Mouse (Mus musculus) stomach, embryonic 16.5 days (tissue): ENCODE measurements around the gene Hnrnpdl. TPM values are rescaled to one million over a fixed set of nuclear protein-coding genes. Genes with fewer than 3 reads are reported as not detected.

Experiments used
- ATAC-seq: fragments of 200-750 bp; cut with Nextera tagmentation; 2 replicates; pipeline ENCODE4 v1.8.0; 2017; ENCODE audit warnings: moderate number of reproducible peaks, moderate TSS enrichment; ENCODE audit not compliant: insufficient read depth, low FRiP score
- H3K27ac ChIP-seq: fragments of 300-500 bp; sonication (generic); 2 replicates; pipeline ENCODE4 v1.5.1; 2014; ENCODE audit warnings: low read length
- H3K27me3 ChIP-seq: fragments of 300-500 bp; sonication (generic); 2 replicates; pipeline ENCODE4 v1.6.1; 2014; ENCODE audit warnings: low read length, control low read depth, mixed read lengths; ENCODE audit not compliant: control insufficient read depth, insufficient read depth
- H3K36me3 ChIP-seq: fragments of 300-500 bp; sonication (generic); 2 replicates; pipeline ENCODE4 v1.6.1; 2014; ENCODE audit warnings: low read length; ENCODE audit not compliant: control insufficient read depth, insufficient read depth
- H3K4me1 ChIP-seq: fragments of 300-500 bp; sonication (generic); 2 replicates; pipeline ENCODE4 v1.6.1; 2014; ENCODE audit warnings: low read length, control low read depth, mixed read lengths; ENCODE audit not compliant: control insufficient read depth, insufficient read depth
- H3K4me2 ChIP-seq: fragments of 300-500 bp; sonication (generic); 2 replicates; pipeline ENCODE4 v1.6.1; 2014; ENCODE audit warnings: low read depth, low read length, mixed read lengths
- H3K4me3 ChIP-seq: fragments of 300-500 bp; sonication (generic); replicated peaks from 2 replicates; pipeline ENCODE4 v1.5.1; 2014; ENCODE audit warnings: mild to moderate bottlenecking, low read length
- H3K9ac ChIP-seq: fragments of 300-500 bp; sonication (generic); 2 replicates; pipeline ENCODE4 v1.6.1; 2014; ENCODE audit warnings: low read length
- H3K9me3 ChIP-seq: fragments of 300-500 bp; sonication (generic); replicated peaks from 2 replicates; pipeline ENCODE4 v1.6.1; 2016; ENCODE audit warnings: low read length, control low read depth; ENCODE audit not compliant: control insufficient read depth
- WGBS: fragments of 180-500 bp; shearing (Covaris S2); extraction: QIAGEN DNeasy Blood & Tissue Kit; methylation state at CpG from one replicate; pipeline ENCODE4 v1.1.7; 2014; 5-methylcytosine and 5-hydroxymethylcytosine counted together
- polyA plus RNA-seq: library from polyadenylated mRNA; unstranded; fragments of >200 nt; fragmentation: Nextera tagmentation; extraction: Ambion mirVana; gene quantifications from 2 replicates; pipeline ENCODE4 v1.2.1, GENCODE M21; 2015

Hnrnpdl gene
- polyA plus RNA-seq, 1 experiment from 2014 or later: 123 TPM

DNA sequence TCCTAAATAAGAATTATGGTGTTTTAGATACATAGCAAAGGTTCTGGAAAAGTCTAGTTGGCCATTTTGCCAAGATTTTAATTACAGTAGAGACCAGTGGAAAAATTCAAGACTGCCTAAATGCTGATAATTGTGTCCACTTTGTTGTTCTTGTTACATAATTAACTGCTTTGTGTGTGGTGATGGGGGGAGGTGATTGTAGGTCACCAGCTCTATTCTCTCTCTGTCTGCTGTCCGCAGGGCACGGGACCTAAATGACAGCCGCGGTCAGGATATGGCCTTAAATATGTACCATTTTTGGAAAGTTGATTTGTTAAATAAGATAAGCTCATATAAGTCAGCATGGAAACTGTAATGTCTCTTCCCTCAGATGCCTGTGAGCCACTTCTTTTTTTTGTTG is 1.8 kb upstream of the Hnrnpdl start:
- Histone ChIP-seq H3K27me3 (no peaks in the 10 kb centered on the region), H3K9ac (no peak overlapping the region), H3K9me3 (no peaks in the 10 kb centered on the region), H3K4me3 (no peak overlapping the region), H3K4me1 (peaks cover 14% of the 10 kb centered on the region), H3K4me2 (peak overlapping the region; percentile 88; the same call in 1 of the 2 replicates), H3K27ac (no peak overlapping the region), H3K36me3 (no peaks in the 10 kb centered on the region)
- ATAC-seq: no peak
- 69% methylated on average over 4 of the region's 4 CpGs for WGBS

DNA sequence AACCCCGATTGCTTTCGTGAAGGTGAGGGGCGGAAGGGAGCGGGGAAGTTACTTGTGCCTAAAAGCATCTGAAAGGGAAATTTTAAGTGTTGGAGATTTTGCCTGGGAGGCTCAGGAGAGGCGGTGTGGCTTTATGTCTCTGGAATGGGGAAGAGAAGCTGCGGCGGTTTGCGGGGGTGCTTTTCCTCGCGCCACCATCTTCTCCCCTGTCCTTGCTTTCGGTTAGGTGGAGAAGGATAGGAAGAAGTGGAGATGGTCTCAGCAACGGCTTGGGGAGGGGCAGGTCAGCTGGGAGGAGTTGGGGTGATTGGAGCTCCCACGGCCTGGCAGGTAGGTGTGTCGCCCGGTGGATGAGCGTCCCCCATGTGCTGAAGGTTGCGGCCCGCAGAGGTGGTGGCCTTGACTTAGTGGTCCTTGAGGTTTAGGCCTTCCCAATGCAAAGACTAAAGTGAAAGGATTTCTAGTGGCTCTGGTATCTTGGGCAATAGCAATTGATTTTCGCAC is 869 bp upstream of the Hnrnpdl start:
- Histone ChIP-seq H3K9me3 (no peaks in the 10 kb centered on the region), H3K4me3 (peak overlapping the region; percentile 91), H3K4me2 (peak overlapping the region; percentile 88), H3K27me3 (no peaks in the 10 kb centered on the region), H3K36me3 (no peaks in the 10 kb centered on the region), H3K9ac (peak overlapping the region; percentile 98), H3K4me1 (peaks cover 17% of the 10 kb centered on the region), H3K27ac (peak overlapping the region; percentile 90)
- WGBS: under 1% methylated on average over 19 of the region's 19 CpGs
- ATAC-seq: no peak

DNA sequence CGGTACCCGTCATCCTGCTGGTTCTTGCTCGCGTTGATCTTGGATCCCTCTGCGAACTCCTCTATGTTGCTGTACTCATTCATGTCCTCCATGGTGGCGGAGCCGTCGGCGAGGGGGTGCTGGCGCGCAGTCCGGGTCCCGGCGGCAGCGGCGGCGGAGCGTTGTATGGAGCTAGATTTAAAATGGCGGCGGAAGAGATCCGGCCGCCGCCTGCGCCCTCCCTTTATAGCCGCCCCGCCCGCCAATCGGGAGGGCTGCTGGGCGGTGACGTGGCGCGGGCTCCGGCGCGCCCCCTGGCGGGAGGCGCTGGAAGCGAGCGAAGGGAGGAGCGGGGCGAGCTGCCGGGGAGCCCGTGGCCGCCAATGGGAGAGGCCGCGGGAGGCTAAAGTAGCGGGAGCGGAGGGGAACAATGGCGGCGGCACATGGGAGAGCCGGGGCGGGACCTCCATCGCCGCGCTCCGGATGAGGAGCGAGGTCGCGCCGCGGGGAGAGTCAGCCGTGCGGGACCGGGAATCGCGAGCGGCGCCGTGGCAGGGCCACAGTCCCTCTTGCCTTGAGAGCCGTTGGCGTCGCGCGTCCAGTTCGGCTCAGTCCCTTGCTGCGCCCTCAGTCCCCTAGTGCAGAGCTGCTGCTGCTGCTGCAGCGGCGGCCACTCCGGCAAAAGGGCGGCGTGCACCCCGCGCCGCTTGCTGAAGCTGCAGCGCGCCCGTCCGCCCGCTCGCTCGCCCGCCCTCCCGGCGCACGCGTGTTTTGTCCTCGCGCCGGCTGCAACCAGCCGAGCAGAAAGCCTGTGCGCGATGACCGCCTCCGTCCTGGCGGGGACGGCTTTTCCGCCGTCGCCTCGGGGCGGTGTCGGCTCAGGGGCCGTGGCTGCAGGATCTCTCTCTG is 506 bp downstream of the Hnrnpdl start:
- no peaks in the 10 kb centered on the region for H3K27me3 ChIP-seq
- H3K27ac ChIP-seq: peak overlapping the region; percentile 98
- ATAC-seq: peak; percentile 74
- WGBS: under 1% methylated on average over 110 of the region's 113 CpGs
- H3K4me3 ChIP-seq: peak overlapping the region; percentile 91
- H3K4me1 ChIP-seq: peaks cover 11% of the 10 kb centered on the region
- peak overlapping the region; percentile 50 for H3K4me2 ChIP-seq
- H3K9me3 ChIP-seq: no peaks in the 10 kb centered on the region
- peaks cover 10% of the 10 kb centered on the region for H3K36me3 ChIP-seq
- H3K9ac ChIP-seq: peak overlapping the region; percentile 99

DNA sequence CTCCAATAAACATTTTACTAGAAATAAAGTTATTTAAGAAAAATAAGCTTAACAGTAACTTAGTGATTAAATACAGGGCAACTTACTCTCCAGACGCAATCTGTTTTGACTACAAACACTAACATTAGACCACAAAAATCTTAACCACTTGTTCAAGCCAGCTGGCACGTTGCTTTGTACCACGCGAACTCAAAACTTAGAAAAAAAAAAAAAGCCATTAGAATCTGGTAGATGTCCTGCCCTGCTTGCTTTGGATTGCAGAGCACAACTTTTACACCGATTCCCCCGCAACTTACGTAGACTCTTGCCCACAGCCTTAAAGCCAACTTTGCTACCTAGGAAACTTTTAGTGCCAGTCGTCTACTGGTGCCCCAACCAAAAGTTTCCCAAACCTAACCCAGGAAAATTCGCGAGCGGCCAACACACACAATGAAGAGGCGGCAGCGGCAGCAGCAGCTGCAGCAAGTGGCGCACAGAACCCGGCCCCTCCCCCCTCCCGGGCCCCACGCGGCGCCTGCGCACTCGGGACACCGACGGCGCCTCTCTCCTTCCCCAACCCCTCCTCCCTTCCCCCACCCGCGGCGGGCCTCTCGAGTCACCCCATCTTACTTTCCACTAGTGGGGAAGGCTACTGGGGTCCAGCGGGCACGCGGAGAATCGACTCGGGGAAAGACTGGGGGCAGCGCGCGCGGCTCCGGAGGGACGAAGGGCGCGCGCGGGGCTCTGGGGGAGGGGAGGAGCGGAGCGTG is 1.3 kb downstream of the Hnrnpdl start:
- Histone ChIP-seq H3K4me1 (0 out of 2 replicates have a peak, but pooled peaks cover 6% of the 10 kb centered on the region), H3K9ac (peak overlapping the region; percentile 99), H3K27me3 (no peaks in the 10 kb centered on the region), H3K4me2 (peak overlapping the region; percentile 74), H3K4me3 (peak overlapping the region; percentile 91), H3K9me3 (no peaks in the 10 kb centered on the region), H3K36me3 (peaks cover 12% of the 10 kb centered on the region), H3K27ac (peak overlapping the region; percentile 97)
- WGBS: under 1% methylated on average over 45 of the region's 45 CpGs
- peak; percentile 34 for ATAC-seq

DNA sequence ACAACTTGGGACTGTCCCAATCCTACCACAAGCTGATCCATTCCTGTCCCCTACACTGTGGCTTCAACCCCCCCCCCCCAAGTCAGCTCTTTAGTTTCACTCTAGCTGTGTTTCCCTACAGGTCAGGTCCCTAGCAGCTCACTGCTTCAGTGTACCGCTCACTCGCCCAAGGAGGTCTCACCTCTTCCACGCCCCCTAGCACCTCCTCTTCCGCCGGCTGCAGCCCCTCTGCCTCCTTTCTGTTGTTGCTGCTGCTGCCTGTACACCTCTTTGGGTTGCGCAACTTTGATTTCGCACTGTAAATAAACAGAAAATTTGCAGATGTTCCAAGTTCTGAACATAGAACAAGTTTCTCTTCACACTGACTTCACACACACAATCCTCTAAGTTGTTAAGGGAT is 2.8 kb downstream of the Hnrnpdl start:
- peaks cover 19% of the 10 kb centered on the region for H3K36me3 ChIP-seq
- H3K4me2 ChIP-seq: peak overlapping the region; percentile 74
- WGBS: 8% methylated on average over 7 of the region's 7 CpGs
- no peaks in the 10 kb centered on the region for H3K9me3 ChIP-seq
- no peak for ATAC-seq
- no peaks in the 10 kb centered on the region for H3K27me3 ChIP-seq
- peak overlapping the region; percentile 91 for H3K4me3 ChIP-seq
- peak overlapping the region; percentile 47; the same call in 1 of the 2 replicates for H3K9ac ChIP-seq
- H3K4me1 ChIP-seq: 0 out of 2 replicates have a peak, but pooled peaks cover 6% of the 10 kb centered on the region
- H3K27ac ChIP-seq: no peak overlapping the region

DNA sequence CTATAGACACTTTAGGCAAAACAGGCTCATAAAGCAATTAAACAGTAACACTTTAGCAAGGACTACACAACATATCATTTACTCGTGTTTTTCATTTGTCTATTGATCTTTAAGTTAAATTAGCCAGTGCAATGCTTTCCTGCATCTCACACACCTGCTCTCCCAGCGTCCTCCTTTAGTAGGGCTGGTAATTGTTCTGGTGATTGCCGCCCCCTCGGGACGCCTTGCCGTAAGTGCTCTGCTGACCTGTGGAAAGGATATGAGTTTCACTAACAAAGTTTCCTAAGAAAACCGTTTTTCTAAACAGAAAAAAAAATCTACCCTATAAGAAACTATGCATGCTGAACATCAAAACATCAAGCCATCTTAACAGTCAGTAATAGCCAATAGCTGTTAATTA is 3.5 kb downstream of the Hnrnpdl start:
- Histone ChIP-seq H3K4me3 (peak overlapping the region; percentile 91), H3K4me2 (peak overlapping the region; percentile 74), H3K27ac (no peak overlapping the region), H3K9ac (no peak overlapping the region), H3K27me3 (no peaks in the 10 kb centered on the region), H3K4me1 (0 out of 2 replicates have a peak, but pooled peaks cover 11% of the 10 kb centered on the region), H3K36me3 (peaks cover 19% of the 10 kb centered on the region), H3K9me3 (no peaks in the 10 kb centered on the region)
- no peak for ATAC-seq
- WGBS: 35% methylated on average over 7 of the region's 7 CpGs

DNA sequence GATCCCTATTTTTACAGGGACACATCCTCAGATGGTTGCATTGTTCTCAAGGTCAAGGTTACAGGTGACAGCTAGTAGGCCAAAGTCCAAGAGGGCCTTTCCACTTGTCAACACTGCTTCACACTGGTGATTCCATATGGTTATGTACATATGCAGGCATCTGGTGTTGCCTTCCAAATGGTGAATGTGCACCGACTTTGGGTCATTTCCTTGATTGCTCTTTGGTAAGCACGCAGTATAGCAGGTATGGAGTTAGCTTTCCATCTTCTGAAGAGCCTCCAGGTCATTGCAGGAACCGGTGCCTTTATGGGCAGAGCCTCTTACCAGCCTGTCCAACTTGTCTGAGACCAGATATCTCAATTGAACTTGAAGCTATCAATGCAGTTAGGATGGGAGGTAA is 6.8 kb downstream of the Hnrnpdl start:
- ATAC-seq: no peak

DNA sequence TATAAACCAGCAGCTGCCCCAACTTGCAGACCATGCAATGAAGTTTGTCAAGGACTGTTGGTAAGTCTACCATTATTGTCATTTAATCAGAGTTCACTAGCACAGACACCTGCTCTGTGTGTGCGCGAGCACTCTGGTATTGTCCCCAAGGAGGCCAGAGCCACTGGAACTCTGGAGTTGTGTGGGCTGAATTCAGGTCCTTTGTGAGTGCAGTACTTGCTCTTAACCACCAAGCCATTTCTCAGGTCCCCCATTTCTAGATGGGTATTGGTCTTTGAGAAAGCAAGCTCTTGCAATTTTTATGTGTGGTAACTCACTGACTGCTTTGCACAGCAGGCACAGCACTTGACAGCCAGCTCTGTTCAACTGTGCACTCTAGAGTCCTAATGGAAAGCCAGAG is 7.4 kb downstream of the Hnrnpdl start:
- Histone ChIP-seq H3K9ac (no peak overlapping the region), H3K4me1 (peaks cover 15% of the 10 kb centered on the region; the same call in 1 of the 2 replicates), H3K27me3 (no peaks in the 10 kb centered on the region), H3K27ac (no peak overlapping the region), H3K4me2 (no peak overlapping the region), H3K9me3 (no peaks in the 10 kb centered on the region), H3K36me3 (peaks cover 19% of the 10 kb centered on the region), H3K4me3 (no peak overlapping the region)
- 88% methylated on average over 2 of the region's 2 CpGs for WGBS
- no peak for ATAC-seq

More for the DNA sequence above, 6.8 kb downstream of the Hnrnpdl start:
- Histone ChIP-seq H3K4me3 (no peak overlapping the region), H3K4me1 (peaks cover 15% of the 10 kb centered on the region; the same call in 1 of the 2 replicates), H3K9ac (no peak overlapping the region), H3K4me2 (no peak overlapping the region), H3K27ac (no peak overlapping the region), H3K27me3 (no peaks in the 10 kb centered on the region), H3K9me3 (no peaks in the 10 kb centered on the region), H3K36me3 (peaks cover 19% of the 10 kb centered on the region)
- WGBS: 67% methylated on average over 3 of the region's 3 CpGs
